Mouse (Mus musculus): ENCODE measurements around the gene Hormad2.

- TF ChIP-seq CTCF (conservative IDR thresholded peaks at IDR 0.05; ENCODE audit: low read length), result no peak
- TF ChIP-seq NANOG (IDR thresholded peaks at IDR 0.05; ENCODE audit: borderline replicate concordance, low read length), result no peak
These were observed 30.3 kb upstream of the Hormad2 start for GRCm38 (mm10) chr11:4471251-4471650.
